Mouse (Mus musculus): Measurements from ENCODE around the gene Stpg1. TPM values are rescaled to one million over a fixed set of nuclear protein-coding genes. Genes with fewer than 3 reads are reported as not detected.

Stpg1 gene
- total and polyA plus RNA-seq, 2 experiments from 2014 or later, result 0.42 to 0.71 TPM

- H3K4me1 ChIP-seq (ENCODE audit: insufficient read depth, low read length), result no peaks in the 10 kb centered on the region
- no peak overlapping the region for H3K4me2 ChIP-seq (ENCODE audit: low read depth, low read length)
- H3K36me3 ChIP-seq (ENCODE audit: insufficient read depth, low read length), result peaks cover 15% of the 10 kb centered on the region; the same call in 1 of the 2 replicates
- no peak overlapping the region for H3K4me3 ChIP-seq (ENCODE audit: low read length)
- H3K27me3 ChIP-seq (ENCODE audit: insufficient read depth, low read length), result no peaks in the 10 kb centered on the region
- DNase-seq (ENCODE audit: low spot score), result no peak
- H3K27ac ChIP-seq, result no peak overlapping the region
- no peak overlapping the region for H3K9ac ChIP-seq (replicated peaks; ENCODE audit: low read length)
- H3K9me3 ChIP-seq (ENCODE audit: low read length), result no peaks in the 10 kb centered on the region
- TF ChIP-seq CTCF (IDR thresholded peaks at IDR 0.05; ENCODE audit: low read depth), result no peak
- WGBS, result 75% methylated on average over 9 of the region's 9 CpGs
- ATAC-seq, result no peak
Measured at GRCm38 (mm10) chr4:135480370-135480769, 14.2 kb upstream of the Stpg1 start.

GRCm38 (mm10) chr4:135485086-135485485 is 9.5 kb upstream of the Stpg1 start:
- 55% methylated on average over 10 of the region's 10 CpGs for WGBS
- no peak overlapping the region for H3K27ac ChIP-seq
- peaks cover 21% of the 10 kb centered on the region; the same call in 1 of the 2 replicates for H3K36me3 ChIP-seq (ENCODE audit: insufficient read depth, low read length)
- H3K4me3 ChIP-seq (ENCODE audit: low read length), result no peak overlapping the region
- DNase-seq (ENCODE audit: low spot score), result no peak
- ATAC-seq, result no peak
- H3K4me2 ChIP-seq (ENCODE audit: low read depth, low read length), result no peak overlapping the region
- H3K9me3 ChIP-seq (ENCODE audit: low read length), result no peaks in the 10 kb centered on the region
- H3K27me3 ChIP-seq (ENCODE audit: insufficient read depth, low read length), result no peaks in the 10 kb centered on the region
- no peaks in the 10 kb centered on the region for H3K4me1 ChIP-seq (ENCODE audit: insufficient read depth, low read length)
- H3K9ac ChIP-seq (replicated peaks; ENCODE audit: low read length), result no peak overlapping the region
- no peak for TF ChIP-seq CTCF (IDR thresholded peaks at IDR 0.05; ENCODE audit: low read depth)

- no peak overlapping the region for H3K4me2 ChIP-seq (ENCODE audit: low read depth, low read length)
- no peak for TF ChIP-seq CTCF (IDR thresholded peaks at IDR 0.05; ENCODE audit: low read depth)
- no peak overlapping the region for H3K9ac ChIP-seq (replicated peaks; ENCODE audit: low read length)
- no peaks in the 10 kb centered on the region for H3K4me1 ChIP-seq (ENCODE audit: insufficient read depth, low read length)
- H3K27me3 ChIP-seq (ENCODE audit: insufficient read depth, low read length), result no peaks in the 10 kb centered on the region
- H3K4me3 ChIP-seq (ENCODE audit: low read length), result no peak overlapping the region
- WGBS, result 78% methylated on average over 11 of the region's 11 CpGs
- no peaks in the 10 kb centered on the region for H3K9me3 ChIP-seq (ENCODE audit: low read length)
- ATAC-seq (no peak), DNase-seq (ENCODE audit: low spot score) (no peak)
- no peak overlapping the region for H3K27ac ChIP-seq
- H3K36me3 ChIP-seq (ENCODE audit: insufficient read depth, low read length), result peaks cover 29% of the 10 kb centered on the region; the same call in 1 of the 2 replicates
Measured at GRCm38 (mm10) chr4:135486352-135486751, 8.2 kb upstream of the Stpg1 start.

GRCm38 (mm10) chr4:135489256-135489655 is 5.3 kb upstream of the Stpg1 start:
- 91% methylated on average over 7 of the region's 7 CpGs for WGBS
- Histone ChIP-seq H3K4me3 (ENCODE audit: low read length) (no peak overlapping the region), H3K27ac (no peak overlapping the region), H3K9me3 (ENCODE audit: low read length) (no peaks in the 10 kb centered on the region), H3K9ac (replicated peaks; ENCODE audit: low read length) (no peak overlapping the region), H3K36me3 (ENCODE audit: insufficient read depth, low read length) (peaks cover 21% of the 10 kb centered on the region; the same call in 1 of the 2 replicates), H3K4me2 (ENCODE audit: low read depth, low read length) (no peak overlapping the region), H3K4me1 (ENCODE audit: insufficient read depth, low read length) (0 out of 2 replicates have a peak, but pooled peaks cover 4% of the 10 kb centered on the region), H3K27me3 (ENCODE audit: insufficient read depth, low read length) (no peaks in the 10 kb centered on the region)
- ATAC-seq, result no peak
- TF ChIP-seq CTCF (IDR thresholded peaks at IDR 0.05; ENCODE audit: low read depth), result no peak
- DNase-seq (ENCODE audit: low spot score), result no peak

DNA sequence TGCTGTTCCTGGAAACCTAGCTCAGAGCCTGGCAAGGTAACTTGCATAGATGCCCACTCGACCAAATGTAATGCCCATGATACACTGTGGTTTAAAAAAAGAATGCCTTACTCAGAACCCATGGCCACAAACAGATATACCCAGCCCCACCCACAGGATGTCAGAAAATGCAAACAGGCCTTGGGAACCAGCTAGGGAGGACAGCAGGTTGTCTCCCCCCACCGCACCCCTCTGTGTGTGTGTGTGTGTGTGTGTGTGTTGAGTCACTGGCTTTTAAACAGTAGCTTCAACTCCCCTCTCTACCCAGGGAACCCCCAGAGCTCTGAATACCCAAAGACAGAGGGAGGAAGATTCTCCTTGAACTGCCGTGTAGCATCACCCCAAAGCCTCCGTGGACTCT is 1.3 kb upstream of the Stpg1 start:
- 0 out of 2 replicates have a peak, but pooled peaks cover 4% of the 10 kb centered on the region for H3K4me1 ChIP-seq (ENCODE audit: insufficient read depth, low read length)
- ATAC-seq (no peak), DNase-seq (ENCODE audit: low spot score) (no peak)
- peak overlapping the region; percentile 71 for H3K4me3 ChIP-seq (ENCODE audit: low read length)
- TF ChIP-seq CTCF (IDR thresholded peaks at IDR 0.05; ENCODE audit: low read depth), result no peak
- H3K27ac ChIP-seq, result peak overlapping the region; percentile 65; the same call in 1 of the 2 replicates
- no peaks in the 10 kb centered on the region for H3K9me3 ChIP-seq (ENCODE audit: low read length)
- peak overlapping the region; percentile 81 for H3K4me2 ChIP-seq (ENCODE audit: low read depth, low read length)
- WGBS, result 34% methylated on average over 4 of the region's 4 CpGs
- no peaks in the 10 kb centered on the region for H3K27me3 ChIP-seq (ENCODE audit: insufficient read depth, low read length)
- peak overlapping the region; percentile 45 for H3K9ac ChIP-seq (replicated peaks; ENCODE audit: low read length)
- H3K36me3 ChIP-seq (ENCODE audit: insufficient read depth, low read length), result peaks cover 21% of the 10 kb centered on the region; the same call in 1 of the 2 replicates

DNA sequence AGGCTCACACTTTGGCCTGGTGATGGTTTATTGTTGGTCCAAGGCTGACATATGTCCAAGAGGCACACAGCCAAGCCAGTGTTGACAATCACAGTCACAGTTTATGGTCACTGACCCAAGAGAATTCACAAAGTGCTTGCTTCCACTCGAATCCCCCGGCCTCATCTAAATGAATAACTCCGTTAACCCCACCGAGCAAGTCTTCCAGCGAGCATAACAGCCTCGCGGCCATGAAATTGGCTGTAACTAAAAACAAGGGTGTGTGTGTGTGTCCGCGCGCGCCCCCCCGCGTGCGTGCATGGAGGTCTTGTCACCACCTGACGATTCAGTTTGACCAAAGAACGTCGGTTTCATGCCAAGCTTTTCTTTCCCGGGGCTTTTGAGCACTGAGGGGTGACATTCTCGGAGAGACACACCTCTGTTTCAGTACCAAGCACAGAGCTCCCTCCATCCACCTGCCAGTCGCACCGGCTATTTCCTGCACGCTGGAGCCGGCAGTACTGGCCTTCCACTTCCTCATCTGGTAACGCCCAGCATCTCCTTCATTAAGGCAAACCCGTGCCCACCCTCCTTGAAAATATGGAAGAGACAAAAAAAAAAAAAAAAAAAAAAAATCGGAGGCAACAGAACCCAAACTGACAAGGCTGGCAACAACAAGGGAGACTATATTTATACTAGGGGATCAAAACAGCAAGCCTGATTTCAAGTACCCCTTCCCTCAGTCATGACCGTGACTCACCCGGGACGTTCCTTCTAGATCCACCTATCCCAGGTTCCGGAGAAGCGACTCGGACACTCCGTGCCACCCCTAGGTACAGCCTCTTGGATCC is 684 bp upstream of the Stpg1 start:
- peak; percentile 42 for TF ChIP-seq CTCF (IDR thresholded peaks at IDR 0.05; ENCODE audit: low read depth)
- Histone ChIP-seq H3K9ac (replicated peaks; ENCODE audit: low read length) (peak overlapping the region; percentile 45), H3K4me2 (ENCODE audit: low read depth, low read length) (peak overlapping the region; percentile 81), H3K36me3 (ENCODE audit: insufficient read depth, low read length) (peaks cover 15% of the 10 kb centered on the region; the same call in 1 of the 2 replicates), H3K9me3 (ENCODE audit: low read length) (no peaks in the 10 kb centered on the region), H3K4me3 (ENCODE audit: low read length) (peak overlapping the region; percentile 71), H3K27me3 (ENCODE audit: insufficient read depth, low read length) (no peaks in the 10 kb centered on the region), H3K4me1 (ENCODE audit: insufficient read depth, low read length) (0 out of 2 replicates have a peak, but pooled peaks cover 4% of the 10 kb centered on the region), H3K27ac (peak overlapping the region; percentile 65)
- DNase-seq (ENCODE audit: low spot score), result peak; percentile 74
- under 1% methylated on average over 33 of the region's 33 CpGs for WGBS
- ATAC-seq, result no peak

Measured in hindbrain, postnatal 0 days (tissue).